Mouse (Mus musculus) limb, embryonic 13.5 days (tissue): ENCODE measurements around the gene Fcrl6. TPM values are rescaled to one million over a fixed set of nuclear protein-coding genes. Genes with fewer than 3 reads are reported as not detected.

Source experiments
- ATAC-seq: fragments of 200-750 bp; cut with Nextera tagmentation; 2 replicates; pipeline ENCODE4 v1.8.0; 2017; ENCODE audit warnings: low read depth, moderate number of reproducible peaks, moderate TSS enrichment; ENCODE audit not compliant: low FRiP score
- H3K27ac ChIP-seq: fragments of 300-500 bp; sonication (generic); 2 replicates; pipeline ENCODE4 v1.5.1; 2015; ENCODE audit warnings: inconsistent platforms, mild to moderate bottlenecking, moderate library complexity
- H3K27me3 ChIP-seq: fragments of 300-500 bp; sonication (generic); 2 replicates; pipeline ENCODE4 v1.6.1; 2015; ENCODE audit warnings: mild to moderate bottlenecking, inconsistent platforms
- H3K36me3 ChIP-seq: fragments of 300-500 bp; sonication (generic); 2 replicates; pipeline ENCODE4 v1.6.1; 2015; ENCODE audit warnings: inconsistent platforms, mild to moderate bottlenecking, moderate library complexity
- H3K4me1 ChIP-seq: fragments of 300-500 bp; sonication (generic); 2 replicates; pipeline ENCODE4 v1.6.1; 2015; ENCODE audit warnings: inconsistent platforms
- H3K4me2 ChIP-seq: fragments of 300-500 bp; sonication (generic); replicated peaks from 2 replicates; pipeline ENCODE4 v1.6.1; 2015; ENCODE audit warnings: inconsistent platforms, mild to moderate bottlenecking, moderate library complexity
- H3K4me3 ChIP-seq: fragments of 300-500 bp; sonication (generic); 2 replicates; pipeline ENCODE4 v1.5.1; 2015; ENCODE audit warnings: moderate library complexity, mild to moderate bottlenecking, inconsistent platforms
- H3K9ac ChIP-seq: fragments of 300-500 bp; sonication (generic); 2 replicates; pipeline ENCODE4 v1.6.1; 2015; ENCODE audit warnings: mild to moderate bottlenecking, inconsistent platforms
- H3K9me3 ChIP-seq: fragments of 300-500 bp; sonication (generic); 2 replicates; pipeline ENCODE4 v1.6.1; 2016; ENCODE audit warnings: inconsistent platforms
- WGBS: fragments of 180-500 bp; shearing (Covaris S2); methylation state at CpG from one replicate; pipeline ENCODE4 v1.1.7; 2015; 5-methylcytosine and 5-hydroxymethylcytosine counted together
- polyA plus RNA-seq: library from polyadenylated mRNA; unstranded; fragments of >200 nt; fragmentation: Nextera tagmentation; extraction: Ambion mirVana; gene quantifications from 2 replicates; pipeline ENCODE4 v1.2.1, GENCODE M21; 2015

The Fcrl6 gene
- polyA plus RNA-seq, result 1.0 and 1.3 TPM in 2 replicates

DNA sequence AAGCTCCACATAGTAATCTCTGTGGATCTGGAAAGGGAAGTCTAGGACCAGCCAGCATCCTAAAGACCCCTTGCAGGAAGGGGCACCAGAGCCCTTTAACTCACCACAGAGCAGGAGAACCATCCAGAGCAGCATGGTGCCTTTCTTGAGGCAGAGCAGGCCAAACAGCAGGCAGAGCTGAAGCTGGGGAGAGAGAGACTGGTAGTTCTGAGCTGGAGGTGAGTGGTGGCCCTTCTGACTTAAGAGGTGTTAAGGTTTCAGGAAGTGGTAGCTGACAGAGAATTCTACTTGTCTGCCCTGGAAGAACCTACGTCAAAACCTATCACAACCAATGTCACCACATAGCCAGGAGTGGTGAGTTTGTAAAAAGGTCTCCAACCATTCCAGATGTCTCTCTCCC lies at the start of gene Fcrl6:
TSS of gene Fcrl6 (minus strand) at position 226 of the 400 bp plus-strand sequence.
- no peak within 1 kb of the TSS for H3K27ac ChIP-seq

DNA sequence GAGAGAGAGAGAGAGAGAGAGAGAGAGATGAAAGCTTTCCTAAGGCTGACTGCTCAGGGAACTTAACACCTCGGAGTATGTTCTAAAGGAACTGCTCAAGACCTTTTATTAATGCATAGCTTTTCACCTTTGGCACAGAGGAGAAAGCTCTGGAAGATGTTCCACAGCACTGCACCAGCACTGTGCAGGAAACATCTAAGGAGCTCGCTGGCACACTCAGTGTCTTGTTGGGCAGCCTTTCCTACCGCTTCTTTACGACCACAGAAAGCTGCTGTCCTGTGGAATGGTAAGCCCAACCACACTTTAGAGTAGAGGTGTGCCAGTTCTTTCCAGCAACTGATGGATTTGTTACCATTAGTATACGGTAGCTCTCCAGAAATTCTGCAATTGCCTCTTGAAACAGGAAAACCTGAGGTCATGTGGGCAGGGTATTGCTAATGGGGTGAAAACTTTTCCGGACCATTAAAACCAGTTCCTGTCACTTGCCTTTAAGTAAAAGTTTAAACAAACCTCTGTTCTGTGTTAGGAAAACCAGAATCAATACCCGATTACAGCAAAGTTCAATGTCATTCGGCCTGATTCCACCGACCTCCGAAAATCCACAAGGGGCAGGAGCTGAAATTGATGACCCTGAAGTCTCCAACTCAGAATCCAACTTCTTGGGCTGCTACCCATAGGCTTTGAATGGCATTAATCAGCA lies 49.1 kb upstream of the Fcrl6 start:
- Histone ChIP-seq H3K4me3 (no peak overlapping the region), H3K36me3 (no peaks in the 10 kb centered on the region), H3K27me3 (no peaks in the 10 kb centered on the region; the same call in 1 of the 2 replicates), H3K27ac (no peak overlapping the region), H3K9me3 (no peaks in the 10 kb centered on the region), H3K9ac (no peak overlapping the region), H3K4me2 (no peak overlapping the region), H3K4me1 (no peaks in the 10 kb centered on the region)
- ATAC-seq, result no peak
- WGBS, result 66% methylated on average over 10 of the region's 10 CpGs

More for the DNA sequence above, at the start of gene Fcrl6:
- H3K4me1 ChIP-seq, result no peaks in the 10 kb centered on the region
- H3K27me3 ChIP-seq, result no peaks in the 10 kb centered on the region
- no peak within 1 kb of the TSS for H3K9ac ChIP-seq
- no peak within 1 kb of the TSS for H3K4me3 ChIP-seq
- 67% methylated on average over 1 of the region's 1 CpGs for WGBS
- no peaks in the 10 kb centered on the region for H3K36me3 ChIP-seq
- ATAC-seq, result no peak
- no peaks in the 10 kb centered on the region for H3K9me3 ChIP-seq
- no peak within 1 kb of the TSS for H3K4me2 ChIP-seq

DNA sequence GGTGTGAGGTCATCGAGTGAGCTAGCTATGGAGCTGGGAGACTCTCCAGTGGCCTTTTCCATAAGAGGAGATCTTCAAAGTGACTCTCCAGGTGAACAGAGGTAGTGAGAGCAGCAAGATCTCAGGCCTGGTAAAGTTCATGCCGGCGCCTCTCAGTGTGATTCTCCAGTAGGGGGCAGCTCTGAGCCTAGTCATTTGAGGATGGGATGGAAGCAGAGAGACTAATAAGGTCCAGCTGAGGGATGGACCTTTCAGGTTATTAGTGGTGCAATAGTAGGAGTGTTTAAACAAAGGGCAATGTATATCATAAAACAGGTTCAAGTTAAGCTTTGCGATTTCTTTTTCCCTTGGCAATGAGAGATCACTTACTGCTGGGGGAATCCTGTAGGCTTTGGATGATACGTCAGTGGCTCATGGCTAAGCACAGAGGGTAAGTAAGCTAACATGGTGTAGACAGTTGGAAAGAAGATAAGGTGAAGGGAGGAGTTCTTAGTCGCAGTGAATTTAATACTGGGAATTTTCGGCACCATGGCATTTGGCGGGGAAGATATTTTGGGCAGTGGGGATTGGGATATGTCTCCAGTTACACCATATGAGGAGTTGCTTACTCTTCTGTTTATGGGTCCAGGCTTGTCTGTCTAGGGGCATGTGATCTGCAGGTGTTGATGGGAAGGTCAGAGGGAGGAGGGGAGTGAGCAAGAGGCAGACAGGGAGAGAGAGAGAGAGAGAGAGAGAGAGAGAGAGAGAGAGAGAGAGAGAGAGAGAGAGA lies 48.4 kb upstream of the Fcrl6 start:
- Histone ChIP-seq H3K4me1 (no peaks in the 10 kb centered on the region), H3K4me3 (no peak overlapping the region), H3K9me3 (no peaks in the 10 kb centered on the region), H3K36me3 (no peaks in the 10 kb centered on the region), H3K27me3 (no peaks in the 10 kb centered on the region; the same call in 1 of the 2 replicates), H3K4me2 (no peak overlapping the region), H3K27ac (no peak overlapping the region), H3K9ac (no peak overlapping the region)
- 50% methylated on average over 8 of the region's 8 CpGs for WGBS
- 0 out of 2 replicates have a peak, but pooled peaks have one; percentile 51 for ATAC-seq

DNA sequence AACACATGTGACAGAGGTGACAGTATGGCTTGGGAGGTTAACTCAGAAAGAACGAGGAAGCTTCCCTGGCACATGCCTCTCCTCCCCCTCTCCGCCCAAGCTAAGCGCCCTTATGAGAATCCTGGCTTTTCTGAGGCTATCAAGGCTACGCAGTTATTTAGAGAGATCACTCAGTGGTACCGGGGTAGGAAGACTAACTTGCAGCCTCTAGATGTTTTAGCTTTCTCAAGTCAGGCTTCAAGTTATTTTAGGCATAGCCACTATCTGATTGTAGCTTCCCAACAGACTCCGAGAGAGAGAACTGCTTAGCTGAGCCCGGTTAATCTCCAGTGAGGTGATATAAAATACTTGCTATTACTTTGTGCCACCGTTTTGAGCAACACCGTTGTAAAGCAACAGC lies 47.0 kb upstream of the Fcrl6 start:
- Histone ChIP-seq H3K36me3 (no peaks in the 10 kb centered on the region), H3K9ac (no peak overlapping the region), H3K4me3 (no peak overlapping the region), H3K27me3 (no peaks in the 10 kb centered on the region; the same call in 1 of the 2 replicates), H3K4me1 (no peaks in the 10 kb centered on the region), H3K27ac (no peak overlapping the region), H3K9me3 (no peaks in the 10 kb centered on the region), H3K4me2 (no peak overlapping the region)
- ATAC-seq, result no peak
- WGBS, result 80% methylated on average over 9 of the region's 9 CpGs

DNA sequence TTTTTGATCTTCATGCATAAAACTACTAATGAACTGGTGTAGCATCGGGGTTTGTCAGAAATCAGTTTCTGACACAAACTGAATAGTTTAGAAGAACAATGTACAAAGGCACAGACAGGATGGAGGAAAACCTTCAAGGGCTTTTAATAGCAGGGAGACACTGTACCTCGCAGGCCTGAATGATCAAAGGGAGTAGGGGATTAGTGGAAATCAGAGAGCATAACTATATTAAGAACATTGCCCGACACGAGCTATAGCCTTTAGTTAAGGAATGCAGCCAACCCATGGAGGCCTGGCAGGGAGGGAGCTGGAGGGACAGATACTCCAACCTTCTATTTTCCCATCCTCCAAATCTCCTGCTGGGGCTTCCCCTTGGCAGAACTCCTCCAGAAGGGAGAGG lies 44.9 kb upstream of the Fcrl6 start:
- Histone ChIP-seq H3K4me1 (no peaks in the 10 kb centered on the region), H3K4me3 (no peak overlapping the region), H3K9ac (no peak overlapping the region), H3K27me3 (no peaks in the 10 kb centered on the region; the same call in 1 of the 2 replicates), H3K27ac (no peak overlapping the region), H3K36me3 (no peaks in the 10 kb centered on the region), H3K4me2 (no peak overlapping the region), H3K9me3 (no peaks in the 10 kb centered on the region)
- no peak for ATAC-seq
- 33% methylated on average over 4 of the region's 4 CpGs for WGBS

DNA sequence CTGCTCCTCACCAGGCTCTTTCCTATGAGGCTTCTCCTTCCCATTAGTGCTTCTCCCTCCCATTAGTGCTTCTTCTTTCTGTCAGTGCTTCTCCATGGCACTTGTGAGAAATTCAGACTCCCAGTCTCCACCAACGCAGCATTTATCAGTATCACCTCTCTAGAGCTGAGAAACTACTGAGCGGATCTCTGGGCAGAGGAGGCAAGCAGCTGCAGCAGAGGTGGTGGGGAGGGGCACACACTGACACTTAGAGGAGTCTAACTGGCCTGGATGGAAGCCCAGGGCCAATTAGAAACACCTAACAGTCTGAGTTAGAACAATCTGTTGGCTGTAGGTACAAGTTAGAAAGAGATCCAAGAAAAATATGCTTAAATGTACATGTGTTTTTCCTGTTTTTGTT lies 36.4 kb upstream of the Fcrl6 start:
- Histone ChIP-seq H3K4me2 (no peak overlapping the region), H3K36me3 (no peaks in the 10 kb centered on the region), H3K9me3 (no peaks in the 10 kb centered on the region), H3K27ac (no peak overlapping the region), H3K27me3 (peaks cover 4% of the 10 kb centered on the region), H3K4me1 (peaks cover 6% of the 10 kb centered on the region; the same call in 1 of the 2 replicates), H3K4me3 (no peak overlapping the region), H3K9ac (no peak overlapping the region)
- WGBS, result 43% methylated on average over 2 of the region's 2 CpGs
- no peak for ATAC-seq

DNA sequence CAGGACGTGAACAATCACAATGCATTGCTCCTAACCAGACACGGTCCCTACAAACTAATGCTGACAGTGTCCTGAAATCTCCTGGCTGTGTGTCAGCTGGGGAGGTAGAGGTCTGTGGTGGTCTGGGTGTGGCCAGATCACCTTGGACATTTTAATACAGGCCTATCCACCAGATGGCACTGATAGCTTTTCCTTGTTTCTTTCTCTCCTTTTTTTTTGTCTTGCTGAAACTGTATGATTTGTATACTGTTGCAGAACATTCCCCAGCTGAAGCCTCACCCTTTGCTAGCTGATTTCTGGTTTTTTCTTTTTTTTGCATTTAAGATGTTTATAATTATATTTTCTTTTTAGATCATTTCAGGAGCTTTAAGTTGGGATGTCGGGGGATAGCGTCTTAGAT lies 35.5 kb upstream of the Fcrl6 start:
- no peak overlapping the region for H3K9ac ChIP-seq
- no peak overlapping the region for H3K4me3 ChIP-seq
- ATAC-seq, result no peak
- H3K27me3 ChIP-seq, result peaks cover 4% of the 10 kb centered on the region
- 69% methylated on average over 4 of the region's 4 CpGs for WGBS
- H3K4me2 ChIP-seq, result no peak overlapping the region
- peaks cover 6% of the 10 kb centered on the region; the same call in 1 of the 2 replicates for H3K4me1 ChIP-seq
- H3K9me3 ChIP-seq, result no peaks in the 10 kb centered on the region
- no peaks in the 10 kb centered on the region for H3K36me3 ChIP-seq
- no peak overlapping the region for H3K27ac ChIP-seq

DNA sequence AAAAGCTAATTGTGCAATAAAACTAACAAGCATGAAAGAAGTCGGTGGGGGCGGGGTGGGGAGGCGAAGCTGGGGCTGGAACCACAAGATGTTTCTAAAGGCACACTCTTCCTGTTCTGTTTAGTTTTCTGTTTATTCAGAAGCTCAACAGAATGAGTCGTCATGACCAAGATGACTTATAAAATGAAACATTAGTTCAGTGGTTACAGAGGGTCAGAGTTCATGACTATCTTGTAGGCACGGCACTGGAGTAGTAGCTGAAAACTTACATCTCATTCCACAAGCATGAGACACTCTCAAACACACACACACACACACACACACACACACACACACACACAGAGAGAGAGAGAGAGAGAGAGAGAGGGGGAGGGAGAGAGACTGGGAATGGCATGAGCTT lies 33.9 kb upstream of the Fcrl6 start:
- no peak overlapping the region for H3K4me2 ChIP-seq
- H3K4me1 ChIP-seq, result peaks cover 6% of the 10 kb centered on the region; the same call in 1 of the 2 replicates
- no peaks in the 10 kb centered on the region for H3K9me3 ChIP-seq
- peaks cover 4% of the 10 kb centered on the region for H3K27me3 ChIP-seq
- H3K4me3 ChIP-seq, result no peak overlapping the region
- no peaks in the 10 kb centered on the region for H3K36me3 ChIP-seq
- H3K27ac ChIP-seq, result no peak overlapping the region
- 90% methylated on average over 5 of the region's 5 CpGs for WGBS
- no peak overlapping the region for H3K9ac ChIP-seq
- ATAC-seq, result no peak

DNA sequence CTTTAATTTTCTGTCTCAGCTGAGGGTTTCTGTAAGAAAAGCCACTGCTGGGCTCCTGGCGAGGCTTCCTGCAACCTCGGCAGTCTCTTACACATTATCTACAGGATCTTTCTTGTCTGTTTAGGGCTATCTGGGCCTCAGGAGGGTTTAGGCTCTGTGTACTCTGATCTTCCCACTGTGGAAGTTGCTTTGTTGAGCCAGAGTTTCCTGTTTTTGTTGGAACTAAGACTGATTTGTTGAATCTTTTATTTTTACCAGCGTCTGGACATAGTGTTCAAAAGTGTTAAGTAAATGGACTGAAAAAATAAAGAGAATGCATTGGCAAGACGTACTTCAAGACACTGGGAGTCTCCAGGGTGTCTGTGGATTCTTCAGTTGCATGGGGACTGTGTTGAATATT lies 32.9 kb upstream of the Fcrl6 start:
- WGBS, result 53% methylated on average over 4 of the region's 4 CpGs
- Histone ChIP-seq H3K4me2 (no peak overlapping the region), H3K4me1 (peaks cover 6% of the 10 kb centered on the region; the same call in 1 of the 2 replicates), H3K27ac (no peak overlapping the region), H3K9me3 (no peaks in the 10 kb centered on the region), H3K27me3 (peaks cover 4% of the 10 kb centered on the region), H3K36me3 (no peaks in the 10 kb centered on the region), H3K9ac (no peak overlapping the region), H3K4me3 (no peak overlapping the region)
- no peak for ATAC-seq

DNA sequence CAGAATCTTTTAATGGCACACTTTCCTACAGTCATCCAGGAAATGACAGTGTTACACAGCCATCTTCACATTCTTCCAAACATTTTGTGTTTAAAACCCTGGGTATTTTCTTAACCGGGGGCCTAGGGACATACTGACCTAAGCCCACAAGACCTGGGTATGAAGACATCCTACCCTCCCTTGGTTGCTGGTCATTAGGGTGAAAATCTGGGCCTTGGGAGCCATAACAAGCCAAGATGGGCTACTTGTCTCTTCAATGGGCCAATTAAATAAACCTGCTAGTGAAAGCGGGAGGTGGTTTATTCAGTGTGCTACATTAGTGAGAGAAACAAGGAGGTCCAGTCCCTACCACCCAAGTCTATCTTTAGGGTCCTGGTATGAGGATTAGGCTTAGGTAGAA lies 31.8 kb upstream of the Fcrl6 start:
- Histone ChIP-seq H3K27me3 (peaks cover 4% of the 10 kb centered on the region; the same call in 1 of the 2 replicates), H3K36me3 (no peaks in the 10 kb centered on the region), H3K4me1 (peaks cover 17% of the 10 kb centered on the region), H3K4me2 (no peak overlapping the region), H3K4me3 (no peak overlapping the region), H3K9me3 (no peaks in the 10 kb centered on the region), H3K9ac (no peak overlapping the region), H3K27ac (no peak overlapping the region)
- 89% methylated on average over 2 of the region's 2 CpGs for WGBS
- ATAC-seq, result no peak

DNA sequence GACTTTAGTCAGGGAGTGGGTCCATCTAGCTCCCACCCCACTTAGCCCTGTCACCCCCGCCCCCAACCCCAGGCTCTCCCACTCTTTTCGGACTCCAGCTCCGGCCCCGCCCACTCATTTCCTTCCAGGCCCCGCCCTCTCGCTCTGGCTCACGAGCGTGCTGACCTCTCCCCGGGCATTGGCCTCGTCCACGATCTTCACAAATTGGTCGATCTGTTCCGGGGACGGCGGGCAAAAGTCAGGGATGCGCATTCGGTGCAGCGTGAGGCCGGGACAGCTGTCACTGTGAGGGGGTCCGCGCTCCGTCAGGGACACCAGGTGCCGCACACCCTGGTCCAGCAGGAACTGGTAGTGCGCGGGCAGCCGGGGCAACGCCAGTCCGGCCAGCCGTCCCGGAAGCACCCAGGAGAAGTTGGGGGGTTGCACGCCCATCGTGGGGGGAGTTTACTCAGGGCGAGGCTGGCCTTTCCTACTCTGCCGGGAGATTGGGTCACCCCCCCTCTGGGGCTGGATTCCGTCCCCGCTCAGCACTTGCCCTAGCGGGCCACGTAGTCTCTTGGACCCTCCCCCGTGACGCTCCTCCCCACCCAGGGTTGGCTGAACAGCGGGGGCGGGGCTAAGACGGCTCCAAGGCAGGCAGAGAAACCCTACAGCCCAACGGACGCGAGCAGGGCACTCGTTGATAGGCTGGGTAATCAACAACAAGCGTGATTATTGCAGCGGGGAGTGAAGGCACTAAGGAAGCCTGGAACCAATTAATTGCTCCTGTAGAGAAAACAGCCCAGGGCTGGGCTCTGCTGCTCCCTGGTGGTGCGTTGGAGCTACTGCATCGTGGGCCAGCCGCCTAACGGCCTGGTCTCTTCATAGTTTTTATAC lies 30.3 kb upstream of the Fcrl6 start, which contains the start of gene Dusp23:
TSS of gene Dusp23 (minus strand) at position 512 of the 876 bp plus-strand sequence.
- H3K4me2 ChIP-seq, result peak within 1 kb of the TSS; percentile 70
- WGBS, result 0% methylated on average over 53 of the region's 53 CpGs
- peaks cover 4% of the 10 kb centered on the region; the same call in 1 of the 2 replicates for H3K27me3 ChIP-seq
- peak within 1 kb of the TSS; percentile 77 for H3K27ac ChIP-seq
- H3K9ac ChIP-seq, result peak within 1 kb of the TSS; percentile 71
- H3K4me1 ChIP-seq, result peaks cover 12% of the 10 kb centered on the region; the same call in 1 of the 2 replicates
- ATAC-seq, result peak; percentile 97
- H3K4me3 ChIP-seq, result peak within 1 kb of the TSS; percentile 59
- H3K36me3 ChIP-seq, result no peaks in the 10 kb centered on the region
- H3K9me3 ChIP-seq, result no peaks in the 10 kb centered on the region
